Mouse (Mus musculus) retina, embryonic 14.5 days (tissue): ENCODE measurements around the gene Gm13272.
"Not testable (repeated sequence)": the region's sequence is repeated elsewhere in the genome, so short reads cannot be mapped to it uniquely, and the experiment has no call there.

Source experiments
- DNase-seq: peaks from one replicate; pipeline ENCODE4 v3.0.0-alpha.2; 2015; ENCODE audit warnings: low spot score

Gm13272 gene

DNA sequence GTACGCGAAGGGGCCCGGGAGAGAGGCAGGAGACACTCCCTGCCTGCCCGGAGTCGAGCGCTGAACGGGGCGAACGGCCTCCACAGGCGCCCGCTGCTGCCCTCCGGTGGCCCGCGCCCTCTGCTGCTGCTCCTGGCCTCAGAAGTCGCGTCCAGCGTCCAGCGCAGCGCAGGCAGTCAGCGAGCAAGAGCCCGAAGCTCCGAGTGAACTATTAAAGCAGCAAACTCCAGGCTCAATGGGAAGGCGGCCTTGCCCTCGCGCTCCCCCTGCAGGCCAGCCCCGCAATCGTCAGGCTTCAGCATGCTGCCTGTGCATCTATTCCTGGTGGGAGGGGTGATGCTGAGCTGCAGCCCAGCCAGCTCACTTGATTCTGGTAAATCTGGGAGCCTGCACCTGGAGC lies 5.8 kb downstream of the Gm13272 start, which contains the start of gene Gm13276:
Gm13276 (plus strand) TSS at position 301 of the 400 bp plus-strand sequence.
- not testable (repeated sequence) for DNase-seq

DNA sequence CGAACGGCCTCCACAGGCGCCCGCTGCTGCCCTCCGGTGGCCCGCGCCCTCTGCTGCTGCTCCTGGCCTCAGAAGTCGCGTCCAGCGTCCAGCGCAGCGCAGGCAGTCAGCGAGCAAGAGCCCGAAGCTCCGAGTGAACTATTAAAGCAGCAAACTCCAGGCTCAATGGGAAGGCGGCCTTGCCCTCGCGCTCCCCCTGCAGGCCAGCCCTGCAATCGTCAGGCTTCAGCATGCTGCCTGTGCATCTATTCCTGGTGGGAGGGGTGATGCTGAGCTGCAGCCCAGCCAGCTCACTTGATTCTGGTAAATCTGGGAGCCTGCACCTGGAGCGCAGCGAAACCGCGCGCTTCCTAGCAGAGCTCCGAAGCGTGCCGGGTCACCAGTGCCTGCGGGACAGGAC lies 8.8 kb downstream of the Gm13272 start, which contains the start of gene Gm13277:
Gm13277 (plus strand) TSS at position 231 of the 400 bp plus-strand sequence.
- DNase-seq, result not testable (repeated sequence)

GRCm38 (mm10) chr4:88791250-88791649 lies 11.6 kb downstream of the Gm13272 start, which contains the start of gene Gm13278:
Gm13278 (plus strand) TSS chr4:88791550.
- not testable (repeated sequence) for DNase-seq

DNA sequence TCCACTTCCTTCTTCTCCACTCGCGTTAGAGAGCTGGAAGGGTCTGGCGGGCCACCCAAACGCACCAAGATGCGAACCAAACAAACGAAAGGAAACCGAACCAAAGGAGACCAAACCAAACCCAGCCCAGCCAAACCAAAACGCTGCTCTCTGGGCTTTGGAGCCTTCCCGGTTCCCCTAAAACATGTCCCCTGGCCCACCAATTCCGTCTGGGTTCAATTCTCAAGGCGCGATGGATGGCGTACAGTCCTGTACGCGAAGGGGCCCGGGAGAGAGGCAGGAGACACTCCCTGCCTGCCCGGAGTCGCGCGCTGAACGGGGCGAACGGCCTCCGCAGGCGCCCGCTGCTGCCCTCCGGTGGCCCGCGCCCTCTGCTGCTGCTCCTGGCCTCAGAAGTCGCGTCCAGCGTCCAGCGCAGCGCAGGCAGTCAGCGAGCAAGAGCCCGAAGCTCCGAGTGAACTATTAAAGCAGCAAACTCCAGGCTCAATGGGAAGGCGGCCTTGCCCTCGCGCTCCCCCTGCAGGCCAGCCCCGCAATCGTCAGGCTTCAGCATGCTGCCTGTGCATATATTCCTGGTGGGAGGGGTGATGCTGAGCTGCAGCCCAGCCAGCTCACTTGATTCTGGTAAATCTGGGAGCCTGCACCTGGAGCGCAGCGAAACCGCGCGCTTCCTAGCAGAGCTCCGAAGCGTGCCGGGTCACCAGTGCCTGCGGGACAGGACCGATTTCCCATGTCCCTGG lies 14.5 kb downstream of the Gm13272 start, which contains the start of gene Gm13275:
Gm13275 (plus strand) TSS at position 552 of the 740 bp plus-strand sequence.
- DNase-seq, result not testable (repeated sequence)

GRCm38 (mm10) chr4:88797097-88797496 lies 17.4 kb downstream of the Gm13272 start, which contains the start of gene Gm13279:
Gm13279 (plus strand) TSS chr4:88797397.
- DNase-seq, result not testable (repeated sequence)

- not testable (repeated sequence) for DNase-seq
Measured at GRCm38 (mm10) chr4:88799365-88799764, 19.7 kb downstream of the Gm13272 start, which contains the start of gene Gm13285. Gm13285 (plus strand) TSS chr4:88799665.

DNA sequence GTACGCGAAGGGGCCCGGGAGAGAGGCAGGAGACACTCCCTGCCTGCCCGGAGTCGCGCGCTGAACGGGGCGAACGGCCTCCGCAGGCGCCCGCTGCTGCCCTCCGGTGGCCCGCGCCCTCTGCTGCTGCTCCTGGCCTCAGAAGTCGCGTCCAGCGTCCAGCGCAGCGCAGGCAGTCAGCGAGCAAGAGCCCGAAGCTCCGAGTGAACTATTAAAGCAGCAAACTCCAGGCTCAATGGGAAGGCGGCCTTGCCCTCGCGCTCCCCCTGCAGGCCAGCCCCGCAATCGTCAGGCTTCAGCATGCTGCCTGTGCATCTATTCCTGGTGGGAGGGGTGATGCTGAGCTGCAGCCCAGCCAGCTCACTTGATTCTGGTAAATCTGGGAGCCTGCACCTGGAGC lies 23.3 kb downstream of the Gm13272 start, which contains the start of gene Gm13287:
Gm13287 (plus strand) TSS at position 301 of the 400 bp plus-strand sequence.
- not testable (repeated sequence) for DNase-seq

DNA sequence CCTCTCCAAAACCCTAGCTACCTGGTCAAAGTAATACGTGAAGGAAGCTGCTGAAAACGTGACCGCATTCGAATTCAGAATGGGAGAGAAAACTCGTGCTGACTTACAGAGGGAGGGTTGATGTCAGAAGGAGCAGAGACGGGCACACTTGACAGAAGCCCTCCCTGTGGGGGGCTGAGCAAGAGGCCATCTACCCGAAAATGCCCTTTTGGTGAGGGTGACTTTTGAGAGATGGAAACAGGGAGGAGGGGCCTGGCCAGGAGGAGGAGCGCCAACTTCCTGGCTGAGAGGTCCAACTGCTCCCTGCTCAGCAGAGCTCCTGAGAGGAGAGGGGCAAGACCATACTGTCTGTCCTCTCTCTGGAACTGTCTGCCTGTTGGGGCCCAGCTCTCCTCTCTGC lies 25.6 kb downstream of the Gm13272 start, which contains the start of gene Gm13288:
Gm13288 (plus strand) TSS at position 301 of the 400 bp plus-strand sequence.
- not testable (repeated sequence) for DNase-seq

DNA sequence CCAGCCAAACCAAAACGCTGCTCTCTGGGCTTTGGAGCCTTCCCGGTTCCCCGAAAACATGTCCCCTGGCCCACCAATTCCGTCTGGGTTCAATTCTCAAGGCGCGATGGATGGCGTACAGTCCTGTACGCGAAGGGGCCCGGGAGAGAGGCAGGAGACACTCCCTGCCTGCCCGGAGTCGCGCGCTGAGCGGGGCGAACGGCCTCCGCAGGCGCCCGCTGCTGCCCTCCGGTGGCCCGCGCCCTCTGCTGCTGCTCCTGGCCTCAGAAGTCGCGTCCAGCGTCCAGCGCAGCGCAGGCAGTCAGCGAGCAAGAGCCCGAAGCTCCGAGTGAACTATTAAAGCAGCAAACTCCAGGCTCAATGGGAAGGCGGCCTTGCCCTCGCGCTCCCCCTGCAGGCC lies 26.1 kb downstream of the Gm13272 start:
- DNase-seq, result not testable (repeated sequence)

DNA sequence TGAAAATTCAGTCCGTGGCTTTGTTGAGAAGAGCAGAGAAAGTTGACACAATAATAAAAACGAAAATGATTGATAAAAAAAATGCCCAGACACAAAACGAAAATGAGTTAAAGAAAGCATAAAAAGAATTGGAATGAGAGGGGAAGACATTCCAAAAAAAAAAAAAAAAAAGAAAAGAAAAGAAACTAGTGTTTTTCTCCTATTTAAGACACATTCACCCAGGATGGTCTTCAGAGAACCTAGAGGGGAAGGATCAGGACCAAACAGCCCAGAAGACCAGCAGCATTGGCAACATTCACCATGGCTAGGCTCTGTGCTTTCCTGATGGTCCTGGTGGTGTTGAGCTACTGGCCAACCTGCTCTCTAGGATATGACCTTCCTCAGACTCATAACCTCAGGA lies 36.3 kb downstream of the Gm13272 start, which contains the start of gene Ifna7:
Ifna7 (plus strand) TSS at position 301 of the 400 bp plus-strand sequence.
- DNase-seq, result no peak

- no peak for DNase-seq
Measured at GRCm38 (mm10) chr4:88819659-88820058, 40.0 kb downstream of the Gm13272 start, which contains the start of gene Ifna11. Ifna11 (plus strand) TSS chr4:88819959.

- DNase-seq, result peak; percentile 48
Measured at GRCm38 (mm10) chr4:88822995-88823394, 43.3 kb downstream of the Gm13272 start.

DNA sequence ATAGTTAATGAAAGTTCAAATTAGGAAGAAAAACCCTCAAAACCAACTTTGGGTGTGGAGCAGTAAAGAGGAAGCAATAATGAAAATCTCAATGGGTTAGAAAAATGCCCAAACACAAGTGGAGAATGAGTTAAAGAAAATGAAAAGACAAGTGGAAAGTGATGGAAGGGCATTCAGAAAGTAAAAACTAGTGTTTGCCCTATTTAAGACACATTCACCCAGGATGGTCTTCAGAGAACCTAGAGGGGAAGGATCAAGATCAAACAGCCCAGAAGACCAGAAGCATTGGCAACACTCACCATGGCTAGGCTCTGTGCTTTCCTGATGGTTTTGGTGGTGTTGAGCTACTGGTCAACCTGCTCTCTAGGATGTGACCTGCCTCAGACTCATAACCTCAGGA lies 47.5 kb downstream of the Gm13272 start, which contains the start of gene Ifna6:
Ifna6 (plus strand) TSS at position 301 of the 400 bp plus-strand sequence.
- not testable (repeated sequence) for DNase-seq
